Mouse (Mus musculus) mature B cell (primary cell): ENCODE data around the gene Tcf7.

Experiments used
- in situ Hi-C: fragments of 300-500 bp; cut with MboI; formaldehyde crosslinking; loops from 2 replicates; pipeline ENCODE4 v1.14.3; 2019

Tcf7 gene

GRCm38 (mm10) chr11:52282774-52283595 is at the start of gene Tcf7:
TSS of gene Tcf7 (minus strand) at chr11:52283014.
- in situ Hi-C loops: no loop called here

DNA sequence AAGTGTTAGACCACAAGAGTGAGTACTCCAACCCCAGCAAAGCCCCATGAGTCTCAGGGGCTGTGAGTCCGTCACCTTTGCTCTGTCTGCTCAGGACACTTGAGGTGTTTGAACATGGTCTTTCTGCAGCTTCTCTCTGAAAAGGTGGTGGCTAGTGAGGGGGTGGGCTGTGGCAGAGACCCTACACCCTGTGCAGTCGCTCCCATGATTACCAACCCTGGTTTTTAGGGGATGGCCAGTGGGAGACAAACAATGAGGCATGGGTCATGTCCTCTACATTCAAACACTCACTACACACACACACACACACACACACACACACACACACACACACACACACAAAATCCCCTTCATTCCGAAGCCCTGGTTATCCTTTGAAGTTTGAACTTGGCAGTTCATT is 44.5 kb upstream of the Tcf7 start:
- in situ Hi-C loops: no loop called here

DNA sequence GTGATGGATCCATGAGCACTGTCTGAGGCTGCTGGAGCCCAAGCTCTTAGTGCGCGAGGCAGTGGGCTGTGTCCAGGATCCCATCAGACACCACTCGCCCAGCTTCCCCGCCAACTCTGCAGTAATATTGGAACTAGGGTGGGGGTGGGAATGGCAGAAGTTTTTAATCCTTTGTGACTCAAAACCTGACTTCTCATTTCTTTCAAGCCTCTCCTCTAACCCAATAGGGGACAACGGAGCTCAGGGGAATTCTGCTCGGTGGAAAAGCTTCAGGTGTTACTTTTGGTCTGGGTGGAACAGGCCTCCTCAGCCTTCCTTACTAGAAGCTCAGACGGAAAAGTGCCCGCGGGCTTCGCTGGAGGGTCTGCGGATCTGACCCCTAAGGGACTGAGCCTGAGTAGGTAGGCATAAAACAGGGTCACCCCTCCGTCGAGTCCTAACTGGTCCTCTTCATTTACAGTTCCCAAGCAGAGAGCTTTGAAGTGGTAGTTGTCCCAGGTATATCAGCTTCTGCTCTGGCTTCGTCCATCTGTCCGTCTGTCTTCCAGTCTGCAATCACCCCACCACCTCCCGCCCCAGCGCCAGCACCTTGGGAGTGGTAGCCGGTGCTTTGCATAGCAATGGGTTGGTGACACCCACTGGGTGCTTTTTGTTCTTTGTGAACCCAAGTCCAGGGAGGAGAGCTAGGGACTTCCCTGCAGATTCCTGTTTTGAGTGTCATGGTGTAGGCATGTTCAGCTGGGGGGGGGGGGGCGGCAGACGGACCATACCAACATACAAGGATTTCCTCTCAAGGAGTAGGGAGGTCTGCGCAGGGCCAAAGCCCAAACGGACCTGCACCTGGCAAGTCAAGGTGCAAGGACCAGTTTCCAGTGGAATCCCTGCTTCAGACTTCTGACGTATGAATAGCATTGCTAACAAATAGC is 41.9 kb upstream of the Tcf7 start:
- in situ Hi-C loops: no loop called here

GRCm38 (mm10) chr11:52321540-52321939 is 38.7 kb upstream of the Tcf7 start:
- in situ Hi-C loops: no loop called here

DNA sequence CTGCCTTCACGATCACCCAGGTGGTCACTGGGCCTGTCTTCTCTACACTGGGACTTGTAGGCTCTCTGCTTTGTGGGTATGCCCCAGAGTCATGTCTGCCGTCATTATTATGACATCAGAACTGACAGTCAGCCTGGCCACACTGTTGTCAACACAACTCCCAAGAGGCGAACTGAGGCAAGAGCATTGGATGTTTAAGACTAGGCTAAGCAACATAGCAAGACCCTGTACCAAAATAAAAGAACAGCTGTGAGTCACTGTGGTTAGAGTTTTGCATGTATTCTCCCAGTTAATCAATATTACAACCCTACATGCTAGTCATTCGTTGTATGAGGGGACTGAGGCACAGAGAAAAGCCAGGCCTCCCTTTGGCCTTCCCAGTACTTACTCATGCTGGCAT is 37.7 kb upstream of the Tcf7 start:
- in situ Hi-C loops: no loop called here

DNA sequence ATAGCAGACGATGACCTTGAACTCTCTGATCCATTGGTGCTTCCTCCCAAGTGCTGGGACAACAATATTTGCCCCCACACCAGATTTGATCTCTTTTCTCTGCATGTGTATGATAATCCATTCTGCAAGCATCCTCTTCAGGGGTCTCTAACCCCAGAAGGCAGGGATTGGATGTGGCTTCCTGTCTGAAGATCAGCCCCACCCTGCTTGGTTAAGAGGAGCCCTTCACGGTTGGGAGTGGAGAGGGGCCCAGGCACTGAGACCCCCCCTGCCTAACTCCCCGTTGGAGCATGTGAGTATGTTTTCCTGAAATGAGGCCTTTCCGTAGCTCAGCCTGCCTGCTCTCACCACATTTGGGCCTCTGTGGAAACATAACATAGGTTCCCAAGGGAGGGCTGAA is 36.9 kb upstream of the Tcf7 start:
- in situ Hi-C loops: no loop called here

DNA sequence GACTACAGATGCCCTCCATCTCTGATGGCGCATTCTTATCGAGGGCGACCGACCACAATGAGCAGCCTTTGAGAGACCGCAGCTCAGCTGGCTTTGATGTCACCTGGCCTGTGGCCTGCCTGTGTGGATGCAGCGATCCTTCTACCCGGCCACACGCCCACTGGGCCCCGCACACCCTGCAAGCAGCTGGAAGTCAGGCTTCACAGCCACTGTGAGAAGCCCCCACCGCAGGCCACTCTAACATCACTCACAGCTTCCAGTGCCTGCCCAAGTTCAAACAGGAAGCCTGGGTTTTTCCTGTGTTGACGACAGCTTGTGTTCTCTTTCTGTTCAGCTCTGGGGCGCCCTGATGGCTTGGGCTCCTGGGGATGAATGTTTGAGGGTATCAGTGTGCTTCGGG is 35.6 kb upstream of the Tcf7 start:
- in situ Hi-C loops: no loop called here

DNA sequence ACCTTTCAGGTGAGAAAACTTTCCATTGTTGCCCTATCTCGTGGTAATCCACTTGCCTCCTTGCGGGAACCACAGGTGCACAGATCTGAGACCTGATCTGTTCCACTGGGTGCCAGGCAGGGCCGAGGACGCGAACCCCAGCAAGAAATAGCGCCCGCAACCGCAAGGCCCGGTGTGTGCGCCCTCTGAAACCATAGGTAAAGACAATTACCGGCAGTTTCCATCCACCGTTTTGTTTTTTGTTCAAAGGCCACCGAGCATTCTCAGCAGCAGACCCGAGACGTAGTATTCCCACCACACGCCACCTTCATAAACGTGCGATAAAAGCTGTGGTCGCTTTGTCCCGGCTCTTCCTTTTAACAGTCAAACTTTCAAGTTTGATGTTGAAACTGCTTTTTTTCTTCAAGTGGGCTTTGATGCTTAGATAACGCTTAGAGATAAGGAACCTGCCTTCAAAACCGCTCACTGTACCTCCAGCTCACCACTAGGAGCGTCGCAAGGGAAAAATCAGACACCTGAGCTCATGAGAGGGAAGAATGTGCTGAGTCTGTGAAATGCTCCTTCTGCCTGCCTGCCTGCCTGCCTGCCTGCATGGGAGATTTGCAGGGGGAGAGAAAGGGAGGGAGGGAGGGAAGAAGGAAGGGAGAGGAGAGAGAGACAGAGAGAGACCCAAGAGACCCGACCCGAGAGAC is 31.4 kb upstream of the Tcf7 start:
- in situ Hi-C loops: no loop called here

- in situ Hi-C loops: no loop called here
Observed at GRCm38 (mm10) chr11:52310709-52311108, 27.9 kb upstream of the Tcf7 start.

- in situ Hi-C loops: no loop called here
Observed at GRCm38 (mm10) chr11:52309487-52309886, 26.7 kb upstream of the Tcf7 start.

GRCm38 (mm10) chr11:52306431-52306830 is 23.6 kb upstream of the Tcf7 start:
- in situ Hi-C loops: no loop called here

DNA sequence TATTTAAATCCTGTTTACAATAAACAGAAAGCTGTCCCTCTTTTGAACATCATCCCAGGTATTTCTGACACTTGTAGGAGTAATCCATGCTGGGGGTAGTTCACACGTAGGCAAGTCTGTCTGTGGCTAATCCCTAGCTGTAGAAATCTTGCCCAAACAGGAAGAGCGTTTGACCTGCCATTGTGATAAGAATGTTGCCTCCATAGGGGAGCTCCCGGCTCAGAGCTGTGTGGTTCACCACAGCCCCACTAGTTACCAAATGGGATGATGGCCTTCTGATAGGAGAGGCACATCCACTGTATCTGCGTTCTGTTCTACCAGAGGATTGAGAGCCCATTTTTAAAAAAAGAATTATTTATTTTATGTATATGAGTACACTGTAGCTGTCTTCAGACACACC is 22.5 kb upstream of the Tcf7 start:
- in situ Hi-C loops: no loop called here

GRCm38 (mm10) chr11:52302668-52303067 is 19.9 kb upstream of the Tcf7 start:
- in situ Hi-C loops: no loop called here

DNA sequence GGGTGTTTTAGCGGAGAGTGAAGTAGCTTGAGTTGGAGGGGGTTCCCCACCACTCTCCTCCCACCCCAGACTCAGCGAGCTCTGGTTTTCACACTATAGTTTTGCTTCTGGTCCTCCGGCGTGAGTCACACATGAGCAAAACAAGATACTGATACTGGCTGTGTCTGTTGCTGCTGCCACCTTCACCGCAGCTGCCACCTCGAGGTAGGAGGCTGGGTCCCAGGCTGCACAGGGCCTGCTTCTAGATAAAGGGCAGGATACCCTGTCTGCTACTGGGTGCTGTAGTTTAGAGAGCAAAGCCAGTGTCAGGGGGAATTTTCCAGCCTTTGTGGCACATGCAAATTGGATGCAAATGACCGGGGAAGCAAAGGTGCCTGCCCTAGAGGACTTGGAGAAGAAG is 16.9 kb upstream of the Tcf7 start:
- in situ Hi-C loops: no loop called here

DNA sequence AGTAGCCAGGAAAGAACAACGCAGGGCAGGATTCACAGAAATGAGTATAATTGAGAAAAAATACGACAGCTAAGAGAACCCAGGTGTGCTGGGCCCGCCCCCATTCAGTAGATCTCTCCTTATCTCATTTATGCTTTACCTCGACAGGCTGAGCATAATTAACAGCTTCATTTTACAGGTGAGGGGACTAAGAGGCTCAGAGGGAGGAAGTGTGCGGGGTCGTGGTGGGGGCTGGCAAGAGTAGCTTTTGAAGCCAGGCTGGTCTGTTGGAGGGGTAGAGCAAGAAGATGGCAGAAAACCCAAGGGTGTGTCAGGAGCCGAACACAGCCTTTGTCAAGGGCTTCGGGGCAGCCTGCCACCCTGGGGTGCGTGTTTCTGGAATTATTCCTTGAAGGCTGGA is 16.1 kb upstream of the Tcf7 start:
- in situ Hi-C loops: no loop called here

DNA sequence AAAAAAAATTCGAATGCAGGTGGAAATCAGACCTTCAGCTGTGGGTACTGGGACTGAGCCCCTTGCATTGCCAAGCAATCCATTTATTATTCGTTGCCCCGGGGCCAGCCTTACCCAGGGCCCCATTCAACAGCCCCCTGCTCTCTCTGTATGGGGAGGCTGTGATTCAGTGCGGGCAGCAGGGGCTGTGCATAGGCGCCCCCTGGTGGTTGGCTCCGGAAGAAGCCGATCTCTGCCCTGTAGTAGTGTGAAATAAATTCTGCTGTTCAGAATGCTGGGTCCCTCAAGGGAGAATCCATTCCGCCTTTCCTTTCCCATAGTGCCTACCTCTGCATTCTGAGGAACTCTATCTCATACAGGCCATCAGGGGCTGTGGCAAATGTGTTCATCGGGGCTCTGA is 14.5 kb upstream of the Tcf7 start:
- in situ Hi-C loops: no loop called here

GRCm38 (mm10) chr11:52294103-52294502 is 11.3 kb upstream of the Tcf7 start:
- in situ Hi-C loops: no loop called here

GRCm38 (mm10) chr11:52292894-52293293 is 10.1 kb upstream of the Tcf7 start:
- in situ Hi-C loops: no loop called here

DNA sequence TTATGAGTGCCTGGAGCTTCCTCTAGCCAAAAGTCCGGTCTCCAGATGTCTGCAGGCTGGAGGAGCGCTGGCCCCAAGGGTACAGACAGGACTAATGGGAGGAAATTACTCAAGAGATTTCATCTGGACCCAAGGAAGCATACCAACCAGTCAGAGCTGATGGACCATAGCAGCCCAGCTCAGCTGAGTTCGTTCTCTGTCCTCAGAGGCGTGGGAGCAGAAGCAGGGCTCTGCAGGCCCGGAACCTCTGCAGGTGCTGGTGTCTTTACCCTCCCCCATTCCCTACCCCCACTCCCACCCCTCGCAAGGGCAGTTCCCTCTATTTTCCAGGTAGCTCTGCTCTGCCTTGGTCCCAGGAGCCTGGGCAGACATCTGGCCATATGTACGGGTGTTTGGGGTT is 9.5 kb upstream of the Tcf7 start:
- in situ Hi-C loops: no loop called here

- in situ Hi-C loops: no loop called here
Observed at GRCm38 (mm10) chr11:52286958-52287305, 4.1 kb upstream of the Tcf7 start.

DNA sequence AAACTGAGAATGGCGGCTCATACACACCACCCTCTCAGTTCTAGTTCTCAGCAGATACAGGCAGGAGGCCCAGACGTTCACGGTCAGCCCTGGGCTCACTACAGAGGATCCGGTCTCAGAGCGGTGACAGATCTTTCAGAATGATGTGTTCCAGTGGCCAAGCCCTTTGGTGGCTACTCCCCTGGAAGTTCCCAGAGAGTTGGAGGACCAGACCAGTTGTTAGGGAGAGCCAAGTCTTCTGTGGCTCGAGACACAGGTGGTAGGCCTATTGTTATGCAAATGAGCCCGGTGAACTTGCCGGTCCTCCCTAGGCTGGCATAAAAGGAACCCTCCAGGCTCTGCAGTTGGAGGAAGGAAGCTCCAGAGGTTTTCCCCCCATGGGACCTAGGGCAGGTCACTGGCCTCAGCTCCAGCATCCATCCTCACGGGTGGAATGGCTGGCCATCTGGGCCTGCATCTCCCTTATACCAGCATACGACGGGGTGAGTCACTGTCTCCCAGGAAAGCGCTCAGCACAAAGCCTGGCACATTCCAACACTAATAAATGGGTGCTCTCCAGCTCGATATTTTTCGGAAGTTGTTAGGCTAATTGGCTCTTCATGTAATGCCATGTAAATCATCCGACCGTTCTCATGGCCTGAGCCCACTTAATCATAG is 3.6 kb upstream of the Tcf7 start:
- in situ Hi-C loops: no loop called here
